Mouse (Mus musculus): ENCODE results near the gene Tcf15.

DNA sequence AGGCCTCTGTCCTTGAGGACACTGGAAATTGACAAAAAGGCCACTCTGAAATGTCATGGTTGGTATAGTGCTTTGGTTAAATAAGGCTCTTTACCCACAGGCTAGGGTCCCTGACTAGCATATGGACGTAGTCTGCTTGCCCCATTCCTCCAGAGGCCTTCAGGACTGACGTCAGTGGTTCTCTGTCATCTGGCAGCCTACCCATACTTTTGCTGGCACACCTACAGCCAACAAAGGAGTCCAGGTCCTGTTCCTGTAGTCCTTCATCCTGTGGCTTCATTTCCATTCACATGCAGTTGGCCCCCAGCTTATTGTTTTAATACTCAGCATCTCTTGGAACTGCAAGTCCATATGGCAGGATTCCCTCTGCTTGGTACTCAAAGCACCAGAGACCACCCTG is 46.4 kb upstream of the Tcf15 start:
- no peak for TF ChIP-seq POLR2A (IDR thresholded peaks at IDR 0.05; ENCODE audit: borderline replicate concordance, control insufficient read depth, low read depth, low read length)
- TF ChIP-seq CTCF (IDR thresholded peaks at IDR 0.05; ENCODE audit: control insufficient read depth, insufficient read depth, low read length): no peak

All from bone marrow, adult 2 months (tissue).